Mouse (Mus musculus) liver, embryonic 11.5 days (tissue): ENCODE results near the gene Grxcr1. TPM values are rescaled to one million over a fixed set of nuclear protein-coding genes. Genes with fewer than 3 reads are reported as not detected.

Source experiments
- ATAC-seq: fragments of 200-750 bp; cut with Nextera tagmentation; replicated peaks from 2 replicates; pipeline ENCODE4 v1.8.0; 2017; ENCODE audit warnings: moderate number of reproducible peaks, mild to moderate bottlenecking, moderate TSS enrichment, moderate library complexity; ENCODE audit not compliant: low FRiP score
- DNase-seq: peaks from one replicate; pipeline ENCODE4 v3.0.0-alpha.2; 2017; ENCODE audit warnings: low spot score
- H3K27ac ChIP-seq: fragments of 300-500 bp; sonication (generic); 2 replicates; pipeline ENCODE4 v1.5.1; 2014; ENCODE audit warnings: mild to moderate bottlenecking, low read depth, low read length, control low read depth
- H3K27me3 ChIP-seq: fragments of 300-500 bp; sonication (generic); replicated peaks from 2 replicates; pipeline ENCODE4 v1.6.1; 2014; ENCODE audit warnings: low read length, mixed read lengths; ENCODE audit not compliant: control insufficient read depth, insufficient read depth
- H3K36me3 ChIP-seq: fragments of 300-500 bp; sonication (generic); 2 replicates; pipeline ENCODE4 v1.6.1; 2014; ENCODE audit warnings: mild to moderate bottlenecking, low read length, moderate library complexity, mixed read lengths; ENCODE audit not compliant: control insufficient read depth, insufficient read depth
- H3K4me1 ChIP-seq: fragments of 300-500 bp; sonication (generic); replicated peaks from 2 replicates; pipeline ENCODE4 v1.6.1; 2014; ENCODE audit warnings: low read length, mixed read lengths; ENCODE audit not compliant: control insufficient read depth, insufficient read depth
- H3K4me2 ChIP-seq: fragments of 300-500 bp; sonication (generic); 2 replicates; pipeline ENCODE4 v1.6.1; 2014; ENCODE audit warnings: mild to moderate bottlenecking, control low read depth, moderate library complexity
- H3K4me3 ChIP-seq: fragments of 300-500 bp; sonication (generic); 2 replicates; pipeline ENCODE4 v1.5.1; 2014; ENCODE audit warnings: low read depth, low read length, control low read depth
- H3K9ac ChIP-seq: fragments of 300-500 bp; sonication (generic); 2 replicates; pipeline ENCODE4 v1.6.1; 2014; ENCODE audit warnings: low read depth, low read length, control low read depth
- H3K9me3 ChIP-seq: fragments of 300-500 bp; sonication (generic); 2 replicates; pipeline ENCODE4 v1.6.1; 2016; ENCODE audit warnings: low read length, inconsistent platforms, mixed read lengths; ENCODE audit not compliant: control insufficient read depth
- WGBS: fragments of 180-500 bp; shearing (Covaris S2); extraction: QIAGEN DNeasy Blood & Tissue Kit; methylation state at CpG from one replicate; pipeline ENCODE4 v1.1.7; 2014; 5-methylcytosine and 5-hydroxymethylcytosine counted together
- polyA plus RNA-seq: library from polyadenylated mRNA; unstranded; fragments of >200 nt; fragmentation: Nextera tagmentation; extraction: Ambion mirVana; gene quantifications from 2 replicates; pipeline ENCODE4 v1.2.1, GENCODE M21; 2014

Grxcr1 gene
- polyA plus RNA-seq, 1 experiment from 2014 or later, result not detected

DNA sequence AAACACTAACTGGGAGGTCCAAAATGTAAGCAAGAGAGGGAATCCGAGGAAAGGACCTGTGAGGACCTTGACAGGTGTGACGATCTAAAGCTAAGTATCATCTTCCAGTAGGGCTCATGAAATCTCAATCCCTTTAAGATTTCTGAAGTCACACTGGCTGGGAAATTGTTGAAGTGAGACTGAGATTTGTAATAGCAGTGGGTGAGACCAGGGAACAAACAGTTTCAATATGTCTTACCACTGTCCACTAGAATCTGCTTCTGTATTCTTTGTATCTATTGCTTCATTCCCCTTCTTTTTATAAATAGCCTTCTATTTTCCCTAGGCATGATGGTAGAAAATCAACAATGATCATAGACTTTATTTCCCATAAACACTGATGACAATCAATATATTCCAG, 10.8 kb upstream of the Grxcr1 start:
- no peak overlapping the region for H3K4me2 ChIP-seq
- no peak overlapping the region for H3K27ac ChIP-seq
- H3K27me3 ChIP-seq, result no peaks in the 10 kb centered on the region
- 63% methylated on average over 2 of the region's 2 CpGs for WGBS
- DNase-seq (no peak), ATAC-seq (no peak)
- no peak overlapping the region for H3K9ac ChIP-seq
- no peaks in the 10 kb centered on the region for H3K4me1 ChIP-seq
- H3K4me3 ChIP-seq, result no peak overlapping the region
- H3K9me3 ChIP-seq, result no peaks in the 10 kb centered on the region
- no peaks in the 10 kb centered on the region for H3K36me3 ChIP-seq

DNA sequence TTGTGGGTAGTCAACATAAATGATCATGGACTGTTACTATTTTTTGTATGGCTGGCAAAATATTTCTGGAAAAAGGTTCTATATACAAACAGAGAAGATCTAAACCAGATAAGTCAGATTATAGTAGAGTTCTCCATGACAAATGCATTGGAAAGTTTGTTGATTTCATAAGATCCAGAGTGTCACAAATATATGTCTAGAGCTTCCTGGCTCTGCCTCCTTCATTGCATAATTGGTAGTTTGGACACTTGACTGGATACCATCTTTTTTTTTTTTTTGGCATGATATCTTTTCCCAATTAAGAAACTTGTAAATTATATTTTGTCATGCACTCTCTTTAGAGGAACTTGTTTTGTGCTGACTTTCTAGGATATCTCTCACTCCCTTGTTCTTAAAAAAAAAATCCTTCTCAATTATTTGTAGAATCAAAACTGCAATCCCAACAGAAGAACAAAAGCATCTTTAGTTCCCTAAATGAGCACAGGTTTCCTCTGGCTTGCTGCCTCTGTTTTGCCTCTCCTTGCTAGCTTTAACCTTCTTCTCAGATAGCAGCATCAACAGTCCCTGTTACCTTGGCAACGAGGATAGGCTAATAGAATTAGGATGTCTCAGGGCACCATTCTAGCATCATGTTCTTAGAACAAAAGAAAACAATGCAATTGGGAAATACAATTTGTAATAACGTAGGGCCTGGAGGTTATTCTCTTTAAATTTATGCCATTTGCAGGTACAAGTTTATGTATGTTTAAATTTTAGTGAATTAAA, 4.8 kb upstream of the Grxcr1 start:
- H3K4me2 ChIP-seq, result no peak overlapping the region
- H3K4me1 ChIP-seq, result no peaks in the 10 kb centered on the region
- no peak overlapping the region for H3K27ac ChIP-seq
- DNase-seq (no peak), ATAC-seq (no peak)
- 71% methylated on average over 2 of the region's 2 CpGs for WGBS
- no peaks in the 10 kb centered on the region for H3K9me3 ChIP-seq
- no peaks in the 10 kb centered on the region for H3K36me3 ChIP-seq
- H3K9ac ChIP-seq, result no peak overlapping the region
- no peak overlapping the region for H3K4me3 ChIP-seq
- H3K27me3 ChIP-seq, result no peaks in the 10 kb centered on the region

DNA sequence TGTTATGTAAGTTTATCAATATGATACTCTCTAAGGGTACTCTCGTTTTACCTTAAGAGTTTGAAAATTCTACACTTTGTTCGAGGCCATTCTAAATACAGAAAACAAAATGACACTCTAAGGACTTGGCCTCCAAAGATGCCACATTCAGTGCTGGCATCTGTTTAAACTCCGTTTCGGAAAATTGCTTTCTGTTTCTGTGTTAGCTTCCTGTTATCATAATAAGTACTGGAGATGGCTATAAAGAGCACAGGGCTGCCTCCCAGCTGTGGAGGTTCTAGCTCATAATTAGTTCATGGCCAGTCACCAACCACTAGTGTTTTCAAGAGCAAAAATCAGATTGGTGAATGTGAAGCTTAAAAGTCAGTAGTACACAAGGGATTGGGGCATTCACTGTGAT, 4.2 kb upstream of the Grxcr1 start:
- Histone ChIP-seq H3K27me3 (no peaks in the 10 kb centered on the region), H3K9me3 (no peaks in the 10 kb centered on the region), H3K4me2 (no peak overlapping the region), H3K9ac (no peak overlapping the region), H3K4me1 (no peaks in the 10 kb centered on the region), H3K27ac (no peak overlapping the region), H3K36me3 (no peaks in the 10 kb centered on the region), H3K4me3 (no peak overlapping the region)
- ATAC-seq (no peak), DNase-seq (no peak)
- WGBS, result 78% methylated on average over 4 of the region's 4 CpGs

DNA sequence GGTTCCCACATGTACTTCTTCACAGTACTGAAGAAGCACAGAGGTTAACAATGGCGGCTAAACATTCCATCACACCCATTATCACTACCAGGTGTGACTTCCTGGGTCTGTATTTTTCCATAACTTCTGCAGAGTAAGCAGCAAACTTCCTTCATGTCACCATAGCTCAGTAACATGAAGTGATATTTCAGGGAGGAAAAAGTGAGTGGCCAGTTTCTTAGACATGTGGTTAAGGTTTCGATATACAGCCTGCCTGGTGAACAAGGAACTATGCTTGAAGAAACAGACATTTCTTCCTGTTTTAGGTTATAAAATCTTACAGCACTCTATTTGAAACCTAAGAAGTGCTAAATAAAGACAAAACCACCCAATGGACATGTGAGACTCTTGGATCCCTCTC, 1.7 kb downstream of the Grxcr1 start:
- ATAC-seq, result no peak
- no peak overlapping the region for H3K9ac ChIP-seq
- H3K27ac ChIP-seq, result no peak overlapping the region
- H3K27me3 ChIP-seq, result no peaks in the 10 kb centered on the region
- no peaks in the 10 kb centered on the region for H3K4me1 ChIP-seq
- no peaks in the 10 kb centered on the region for H3K36me3 ChIP-seq
- H3K4me2 ChIP-seq, result no peak overlapping the region
- DNase-seq, result no peak
- no peaks in the 10 kb centered on the region for H3K9me3 ChIP-seq
- WGBS, result 73% methylated on average over 2 of the region's 2 CpGs
- no peak overlapping the region for H3K4me3 ChIP-seq

DNA sequence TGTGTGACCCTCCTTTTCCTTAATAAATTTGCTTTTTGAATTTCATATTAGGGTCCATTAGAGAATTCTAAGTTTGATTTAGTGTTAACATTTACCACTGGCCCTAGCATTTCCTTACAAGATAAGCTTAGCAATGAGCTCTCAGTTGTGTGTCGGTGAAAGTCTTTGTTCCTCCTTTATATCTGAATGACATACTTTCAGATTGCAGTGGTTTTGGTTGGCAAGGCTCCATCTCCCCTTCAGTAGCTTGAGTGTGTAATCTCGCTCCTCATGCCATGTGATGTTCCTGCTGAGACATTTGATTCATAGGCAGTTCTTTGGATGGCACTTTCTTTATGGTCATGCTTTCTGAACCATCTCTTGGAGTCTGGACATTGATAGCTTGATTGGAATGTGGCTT, 7.4 kb downstream of the Grxcr1 start:
- H3K4me2 ChIP-seq, result no peak overlapping the region
- no peaks in the 10 kb centered on the region for H3K27me3 ChIP-seq
- H3K27ac ChIP-seq, result no peak overlapping the region
- H3K9me3 ChIP-seq, result no peaks in the 10 kb centered on the region
- ATAC-seq (no peak), DNase-seq (no peak)
- no peak overlapping the region for H3K9ac ChIP-seq
- H3K4me3 ChIP-seq, result no peak overlapping the region
- WGBS, result 53% methylated on average over 2 of the region's 2 CpGs
- no peaks in the 10 kb centered on the region for H3K4me1 ChIP-seq
- no peaks in the 10 kb centered on the region for H3K36me3 ChIP-seq

DNA sequence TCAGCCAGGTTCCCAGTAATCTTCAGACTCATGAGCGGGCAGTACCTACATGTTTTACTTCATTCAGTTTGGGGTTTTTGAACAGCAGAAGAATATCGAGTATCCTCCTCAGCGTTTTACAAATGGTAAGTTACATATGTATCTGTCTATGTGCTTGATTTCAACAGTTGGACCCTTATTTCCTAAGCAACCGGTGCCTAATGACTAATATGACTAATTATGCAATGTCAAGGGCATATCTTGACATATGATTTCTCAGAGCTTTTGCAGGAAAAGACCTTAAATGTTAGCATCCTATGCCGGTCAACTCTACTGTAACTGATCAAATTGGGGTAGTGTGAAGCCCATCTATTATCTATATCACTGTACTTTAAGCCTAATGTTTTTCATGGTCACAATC, 11.7 kb downstream of the Grxcr1 start:
- no peak overlapping the region for H3K4me2 ChIP-seq
- no peak overlapping the region for H3K4me3 ChIP-seq
- ATAC-seq (no peak), DNase-seq (no peak)
- no peaks in the 10 kb centered on the region for H3K27me3 ChIP-seq
- 85% methylated on average over 5 of the region's 5 CpGs for WGBS
- no peak overlapping the region for H3K27ac ChIP-seq
- H3K4me1 ChIP-seq, result no peaks in the 10 kb centered on the region
- H3K9me3 ChIP-seq, result no peaks in the 10 kb centered on the region
- no peak overlapping the region for H3K9ac ChIP-seq
- no peaks in the 10 kb centered on the region for H3K36me3 ChIP-seq

DNA sequence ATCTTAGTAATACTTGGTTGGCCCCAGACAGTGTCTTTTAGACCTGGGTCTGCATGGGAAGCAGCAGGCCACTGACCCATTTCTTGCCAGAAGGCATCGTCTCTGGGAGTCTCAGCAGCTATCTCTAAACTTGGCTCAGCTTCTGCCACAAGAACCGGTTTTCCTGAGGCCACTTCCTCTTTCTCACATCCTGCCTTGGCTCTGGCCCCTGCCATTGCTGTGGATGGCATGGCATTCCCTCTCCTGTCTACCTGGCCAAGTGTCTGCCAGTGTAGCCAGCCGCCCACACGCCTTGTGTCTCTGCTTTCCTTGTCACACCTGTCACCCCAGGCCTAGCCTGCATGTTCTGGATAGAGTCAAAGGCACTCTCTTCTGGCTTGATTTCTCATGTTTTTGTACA, 17.1 kb downstream of the Grxcr1 start:
- Histone ChIP-seq H3K36me3 (no peaks in the 10 kb centered on the region), H3K9me3 (no peaks in the 10 kb centered on the region), H3K4me3 (no peak overlapping the region), H3K27ac (no peak overlapping the region), H3K27me3 (no peaks in the 10 kb centered on the region), H3K4me2 (no peak overlapping the region), H3K9ac (no peak overlapping the region), H3K4me1 (no peaks in the 10 kb centered on the region)
- DNase-seq, result no peak
- 29% methylated on average over 4 of the region's 4 CpGs for whole genome bisulfite sequencing
- ATAC-seq, result no peak; the same call in 1 of the 2 replicates

DNA sequence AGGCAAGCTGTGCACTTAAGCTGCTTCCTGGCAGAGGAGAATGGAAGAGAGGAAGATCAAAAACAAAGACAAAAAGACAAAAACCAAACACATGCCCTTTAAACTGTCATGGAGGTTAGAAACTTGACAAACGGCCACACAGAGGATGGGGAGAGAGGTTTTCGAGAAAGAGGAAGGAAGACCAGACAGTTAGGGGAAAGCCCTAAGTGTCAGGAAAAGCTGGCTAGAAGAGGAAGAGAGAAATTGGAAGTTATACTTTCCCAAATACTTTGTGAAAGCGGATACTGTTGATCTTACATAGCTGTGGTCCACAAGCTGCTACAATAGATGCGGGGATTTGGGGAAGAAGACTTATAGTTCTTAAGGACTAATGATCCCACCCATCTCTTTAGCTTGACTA, 17.9 kb downstream of the Grxcr1 start:
- Histone ChIP-seq H3K9ac (no peak overlapping the region), H3K36me3 (no peaks in the 10 kb centered on the region), H3K4me2 (no peak overlapping the region), H3K4me1 (no peaks in the 10 kb centered on the region), H3K9me3 (no peaks in the 10 kb centered on the region), H3K27ac (no peak overlapping the region), H3K4me3 (no peak overlapping the region), H3K27me3 (no peaks in the 10 kb centered on the region)
- 40% methylated on average over 4 of the region's 4 CpGs for WGBS
- ATAC-seq, result no peak
- no peak for DNase-seq

DNA sequence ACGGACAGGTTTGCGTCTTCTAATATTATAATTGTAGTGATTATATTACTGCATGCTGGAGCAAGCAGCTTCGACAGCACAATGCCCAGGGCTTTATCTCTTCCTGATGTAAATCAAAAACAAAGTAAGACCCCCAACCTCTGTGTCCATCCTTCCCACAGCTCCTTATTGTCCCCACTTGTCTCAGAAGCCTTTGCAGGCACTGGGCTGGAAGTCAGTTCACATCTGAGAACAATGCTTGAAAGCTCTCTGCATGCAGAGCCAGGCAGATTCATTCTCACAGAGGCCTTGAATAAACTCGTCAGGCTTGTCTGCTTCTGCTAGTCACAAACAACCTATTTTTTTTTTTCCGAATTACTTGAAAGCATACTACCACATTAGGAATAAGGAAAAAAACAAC, 19.5 kb downstream of the Grxcr1 start:
- no peak overlapping the region for H3K27ac ChIP-seq
- WGBS, result 63% methylated on average over 5 of the region's 5 CpGs
- H3K4me3 ChIP-seq, result no peak overlapping the region
- H3K36me3 ChIP-seq, result no peaks in the 10 kb centered on the region
- no peaks in the 10 kb centered on the region for H3K9me3 ChIP-seq
- no peak overlapping the region for H3K9ac ChIP-seq
- H3K4me2 ChIP-seq, result no peak overlapping the region
- ATAC-seq (no peak), DNase-seq (no peak)
- no peaks in the 10 kb centered on the region for H3K27me3 ChIP-seq
- no peaks in the 10 kb centered on the region for H3K4me1 ChIP-seq
